Comparison of ENCODE assay signal across 16 mouse cellular contexts in genomic region chr2:147647506-147647905, GRCm38 (mm10).
"Had no signal": no experiment of that assay in that cellular context is flagged by ENCODE, and none has a peak within 500 bp of the region (broad histone marks: within the 10 kb centered on the region; RNA-seq: fewer than 3 reads in every experiment).

No protein-coding gene starts in this region.

- H3K27me3 ChIP-seq: intestine, embryonic 15.5 days; liver, embryonic 13.5 days; lung, embryonic 15.5 days; megakaryocyte, embryonic 14.5 days; midbrain, embryonic 15.5 days; neural tube, embryonic 12.5 days; stomach, embryonic 15.5 days had no signal

- H3K9ac ChIP-seq: hindbrain, embryonic 14.5 days; intestine, embryonic 15.5 days; liver, embryonic 13.5 days; liver, postnatal 0 days; lung, embryonic 15.5 days; midbrain, embryonic 15.5 days; neural tube, embryonic 12.5 days; stomach, embryonic 15.5 days had no signal

- H3K36me3 ChIP-seq: intestine, embryonic 15.5 days; liver, embryonic 13.5 days; lung, embryonic 15.5 days; midbrain, embryonic 15.5 days; neural tube, embryonic 12.5 days; stomach, embryonic 15.5 days had no signal

- H3K9me3 ChIP-seq: intestine, embryonic 15.5 days; liver, embryonic 13.5 days; lung, embryonic 15.5 days; midbrain, embryonic 15.5 days; neural tube, embryonic 12.5 days; stomach, embryonic 15.5 days had no signal

- H3K27ac ChIP-seq: hindbrain, embryonic 14.5 days; intestine, embryonic 15.5 days; liver, embryonic 13.5 days; lung, embryonic 15.5 days; macrophage; midbrain, embryonic 15.5 days; neural tube, embryonic 12.5 days; stomach, embryonic 15.5 days had no signal

- H3K4me3 ChIP-seq: intestine, embryonic 15.5 days; liver, embryonic 13.5 days; lung, embryonic 15.5 days; megakaryocyte, embryonic 14.5 days; midbrain, embryonic 15.5 days; neural tube, embryonic 12.5 days; stomach, embryonic 15.5 days had no signal

- H3K4me2 ChIP-seq: hindbrain, embryonic 14.5 days; intestine, embryonic 15.5 days; liver, embryonic 13.5 days; lung, embryonic 15.5 days; midbrain, embryonic 11.5 days; midbrain, embryonic 15.5 days; neural tube, embryonic 12.5 days; stomach, embryonic 15.5 days had no signal

- ATAC-seq: intestine, embryonic 15.5 days; liver, postnatal 0 days; midbrain, embryonic 15.5 days had no signal

- DNase-seq: liver; liver, embryonic 13.5 days; liver, postnatal 0 days; lung, postnatal 14 days; right cerebral cortex, postnatal 14 days; thymus, adult 2 months; thymus, postnatal 25 days had no signal

- H3K4me1 ChIP-seq: intestine, embryonic 15.5 days; liver, embryonic 13.5 days; lung, embryonic 15.5 days; megakaryocyte, embryonic 14.5 days; midbrain, embryonic 15.5 days; neural tube, embryonic 12.5 days; stomach, embryonic 15.5 days had no signal
